Mouse (Mus musculus): ENCODE measurements around the gene Gm6899.

Gene Gm6899

GRCm38 (mm10) chr11:26593061-26594059, at the start of gene Gm6899, which contains the start of gene Vrk2:
Gm6899 (plus strand) TSS chr11:26593241.
Vrk2 (minus strand) TSS chr11:26593999.
- DNase-seq (ENCODE audit: low spot score in 2 of 2): peak in 1 of 2 experiments; percentile 21

- DNase-seq (ENCODE audit: low spot score in 2 of 2): no peak
Observed at GRCm38 (mm10) chr11:26551551-26551950, 41.5 kb upstream of the Gm6899 start.

DNA sequence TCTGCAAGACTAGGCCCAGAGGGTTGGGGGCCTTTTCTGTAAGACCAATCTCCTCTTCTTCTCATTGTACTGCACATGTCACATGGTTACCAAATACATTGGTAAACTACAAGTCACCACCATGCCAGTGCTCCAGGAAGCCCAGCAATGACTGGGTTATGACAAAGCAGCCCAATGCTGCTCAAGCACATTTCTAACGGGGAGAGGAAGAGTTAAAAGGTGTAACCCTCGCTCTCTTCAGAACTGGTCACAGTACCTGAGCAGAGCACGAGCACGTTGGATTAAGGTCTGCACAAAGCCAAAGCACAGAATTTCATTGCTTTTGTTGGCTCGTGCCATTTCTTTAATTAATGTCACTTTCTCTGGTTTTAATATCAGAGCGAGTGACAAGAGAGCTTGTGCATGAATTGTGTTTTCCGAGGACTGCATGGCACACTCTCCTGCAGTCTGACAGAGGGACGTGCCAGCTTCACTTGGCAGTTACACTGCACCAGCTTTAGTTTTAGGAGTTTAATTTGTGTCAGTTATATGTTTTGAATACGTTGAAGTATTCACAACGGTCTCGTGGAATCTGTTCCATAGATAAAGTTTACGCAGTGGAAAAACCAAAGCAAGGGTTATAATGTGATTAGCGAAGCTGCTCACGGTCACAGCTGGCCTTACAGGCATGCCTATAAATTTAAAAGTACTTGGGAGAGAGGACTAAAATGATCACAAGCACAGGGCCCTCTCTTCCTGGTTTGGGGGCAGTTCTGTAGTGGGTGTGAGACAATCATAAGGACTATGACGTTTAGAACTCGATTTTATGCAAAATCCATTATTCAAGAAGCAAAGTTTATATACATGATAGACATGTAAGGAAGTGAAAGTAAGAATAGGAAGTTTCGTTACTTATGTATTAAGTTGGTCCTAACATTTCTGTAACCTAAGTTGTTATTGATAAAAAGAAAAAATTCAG, 7.4 kb upstream of the Gm6899 start:
- no peak for DNase-seq (ENCODE audit: low spot score in 2 of 2)

DNA sequence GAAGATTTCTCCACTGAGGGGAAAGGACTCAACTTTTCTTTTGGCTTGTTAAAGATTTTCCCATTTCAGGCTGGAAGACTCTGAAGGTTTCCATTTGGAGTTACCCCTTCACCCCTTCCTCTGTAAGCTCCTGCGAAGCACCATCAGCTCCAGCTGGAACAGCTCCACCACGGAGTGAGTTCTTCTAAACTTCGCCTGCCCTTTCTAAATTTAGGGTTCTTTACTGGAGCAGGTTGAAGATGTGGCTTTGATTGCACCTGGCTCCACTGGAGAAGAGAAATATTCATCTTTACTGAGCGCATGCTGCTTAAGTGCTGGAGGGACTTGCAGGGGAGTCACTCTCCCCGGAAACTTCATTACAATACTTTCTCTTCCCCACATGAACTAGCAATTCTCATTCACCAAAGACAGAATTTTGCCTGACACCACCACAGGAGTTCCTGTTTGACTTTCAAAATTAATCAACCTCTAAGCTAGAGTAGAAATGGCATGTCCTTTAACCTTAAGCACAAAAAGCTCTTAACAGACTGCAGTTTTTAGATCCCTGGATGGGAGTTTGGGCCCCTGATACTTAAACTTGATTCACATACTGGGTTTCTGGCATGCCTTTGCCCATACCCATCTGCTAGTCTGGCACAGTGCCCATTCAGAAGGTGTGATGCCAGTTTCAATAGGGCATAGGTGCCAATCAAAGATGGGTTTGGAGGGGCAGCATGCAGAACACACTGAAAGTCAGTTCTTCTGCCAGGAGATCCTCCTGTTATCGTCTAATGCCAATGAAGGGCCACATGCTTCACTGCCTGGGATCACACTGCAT, 6.5 kb upstream of the Gm6899 start:
- no peak for DNase-seq (ENCODE audit: low spot score in 2 of 2)

GRCm38 (mm10) chr11:26587184-26587524, 5.9 kb upstream of the Gm6899 start:
- no peak for DNase-seq (ENCODE audit: low spot score in 2 of 2)

- no peak for DNase-seq (ENCODE audit: low spot score in 2 of 2)
Observed at GRCm38 (mm10) chr11:26592395-26593053, 517 bp upstream of the Gm6899 start.

DNA sequence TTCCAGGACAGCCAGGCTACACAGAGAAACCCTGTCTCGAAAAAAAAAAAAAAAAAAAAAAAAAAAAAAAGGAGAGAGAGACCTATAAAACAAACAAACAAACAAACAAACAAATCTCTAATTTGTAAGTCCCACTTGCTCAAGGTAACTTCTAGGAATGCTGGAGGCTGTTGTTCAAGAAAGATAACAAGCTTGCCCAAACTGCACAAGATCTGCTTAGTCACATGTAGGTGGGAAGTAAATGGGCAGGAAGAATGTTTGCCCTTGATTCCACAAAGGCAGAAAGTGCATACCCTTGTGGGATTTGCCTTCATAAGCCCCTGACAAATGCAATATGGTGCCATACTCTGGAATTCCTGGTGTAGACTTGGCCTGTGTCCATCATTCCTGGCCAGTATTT, 1.4 kb downstream of the Gm6899 start:
- no peak for DNase-seq (ENCODE audit: low spot score in 2 of 2)

DNA sequence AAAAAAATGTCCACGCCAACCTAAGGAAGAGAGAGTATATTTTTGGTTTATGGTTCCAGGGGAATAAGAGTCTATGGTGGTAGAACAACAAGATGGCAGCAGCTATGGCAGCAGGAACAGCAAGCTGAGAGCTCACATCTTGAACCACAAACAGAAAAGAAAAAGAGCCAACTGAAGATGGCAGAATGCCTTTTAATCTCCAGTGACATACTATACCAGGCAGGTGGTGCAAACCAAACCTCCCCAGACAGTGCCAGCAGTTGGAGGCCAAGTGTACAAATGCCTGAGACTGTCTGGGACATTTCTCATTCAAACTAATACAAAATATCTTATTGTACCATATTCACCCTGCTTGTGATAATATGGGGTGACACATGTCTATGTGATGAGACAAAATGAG, 3.1 kb downstream of the Gm6899 start:
- DNase-seq (ENCODE audit: low spot score in 2 of 2): no peak

DNA sequence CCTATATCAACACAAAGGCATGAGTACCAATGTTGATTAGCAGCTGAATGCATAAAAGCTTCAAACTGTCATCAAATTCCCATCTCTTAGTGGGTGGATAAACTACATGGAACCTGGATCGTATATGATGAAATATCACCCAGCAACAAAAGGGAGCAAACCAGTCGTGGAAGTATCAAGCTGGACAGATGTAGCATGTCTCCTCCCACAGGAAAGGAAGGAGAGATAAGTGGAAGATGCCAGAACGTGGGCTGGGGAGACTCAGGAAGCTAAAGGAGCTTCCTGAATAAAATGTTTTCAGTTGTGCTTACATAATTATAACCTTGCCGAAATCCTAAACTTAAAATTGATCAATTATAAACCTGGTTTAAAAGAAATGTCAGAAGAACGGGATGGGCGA, 4.1 kb downstream of the Gm6899 start:
- no peak for DNase-seq (ENCODE audit: low spot score in 2 of 2)

DNA sequence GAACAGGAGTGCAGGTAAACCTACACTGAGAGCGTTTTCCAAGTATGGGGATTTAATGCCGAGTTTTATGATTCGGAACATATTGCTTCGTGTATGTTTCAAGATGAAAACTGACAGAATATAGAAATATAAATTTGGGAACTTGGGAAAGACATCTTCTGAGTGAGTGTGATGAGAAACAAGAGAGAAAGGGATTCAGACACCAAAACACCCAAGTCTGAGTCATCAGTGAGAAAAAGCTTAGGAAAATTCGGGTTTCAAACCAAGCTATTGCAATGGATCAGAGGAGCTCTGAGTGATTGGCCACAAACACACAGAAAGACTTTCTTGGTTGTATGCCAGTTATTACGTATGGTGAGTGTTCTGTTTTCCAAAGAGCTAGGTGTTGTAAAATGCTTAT, 4.7 kb downstream of the Gm6899 start:
- DNase-seq (ENCODE audit: low spot score in 2 of 2): no peak

DNA sequence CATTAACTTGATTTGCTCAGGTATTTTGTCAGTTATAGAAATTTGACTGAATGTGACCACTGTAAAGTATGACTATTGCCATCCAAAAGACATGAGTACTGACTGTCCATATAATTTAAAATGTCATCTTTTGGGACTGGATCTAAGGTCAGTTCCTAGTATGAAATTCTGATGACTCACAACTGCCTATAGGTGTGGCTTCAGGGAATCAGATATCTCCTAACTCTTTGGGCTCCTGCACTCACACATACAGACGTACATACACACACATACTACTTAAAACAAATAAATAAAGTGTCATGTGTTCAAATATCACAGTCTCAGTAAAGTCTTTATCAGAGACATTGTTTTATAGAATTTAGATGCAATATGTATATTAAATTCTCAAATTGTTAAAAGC, 5.8 kb downstream of the Gm6899 start:
- DNase-seq (ENCODE audit: low spot score in 2 of 2): no peak

DNA sequence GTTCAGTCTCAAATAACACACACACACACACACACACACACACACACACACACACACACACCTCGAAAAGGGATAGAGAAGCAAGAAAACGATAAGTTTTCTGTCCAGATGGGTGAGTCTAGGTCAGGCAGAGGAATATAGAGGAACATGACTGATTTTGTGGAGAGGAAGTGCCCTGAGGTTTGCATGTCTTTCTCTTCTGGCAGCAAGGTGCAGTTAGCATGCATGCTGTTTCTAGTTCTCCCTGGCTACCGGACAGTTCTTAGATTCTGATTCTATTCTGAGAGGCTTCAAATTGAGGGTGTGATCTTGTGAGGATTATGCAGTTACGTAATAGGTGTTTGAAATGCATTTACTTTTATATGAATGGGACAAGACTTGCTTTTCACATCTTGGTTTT, 7.7 kb downstream of the Gm6899 start:
- no peak for DNase-seq (ENCODE audit: low spot score in 2 of 2)

GRCm38 (mm10) chr11:26601571-26602175, 8.6 kb downstream of the Gm6899 start:
- DNase-seq (ENCODE audit: low spot score in 2 of 2): no peak

DNA sequence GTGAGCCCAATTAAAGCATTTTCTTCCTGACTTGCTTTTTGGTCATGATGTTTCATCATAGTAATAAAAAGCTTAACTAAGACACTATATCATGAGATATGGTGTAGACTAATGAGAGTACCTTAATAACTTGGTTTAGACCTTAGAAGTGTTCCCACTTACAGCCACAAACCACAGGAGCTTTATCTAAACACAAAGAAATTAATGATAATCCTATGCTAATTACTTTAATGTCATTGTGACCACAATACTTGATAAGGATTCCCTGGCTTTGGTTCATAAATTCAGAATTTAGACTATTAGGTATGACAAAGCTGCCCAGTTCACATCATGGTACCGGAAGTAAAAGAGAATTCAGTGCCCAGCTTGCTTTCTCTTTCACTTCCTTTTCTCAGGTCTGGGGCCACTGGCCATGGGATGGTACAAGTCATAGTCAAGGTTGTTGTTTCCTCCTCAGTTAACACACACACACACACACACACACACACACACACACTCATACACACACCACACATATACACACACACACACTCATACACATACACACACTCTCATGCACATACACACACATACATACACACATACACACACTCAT, 11.1 kb downstream of the Gm6899 start:
- no peak for DNase-seq (ENCODE audit: low spot score in 2 of 2)

- peak; percentile 64 to 65 for DNase-seq (ENCODE audit: low spot score in 2 of 2)
Observed at GRCm38 (mm10) chr11:26608795-26609194, 15.8 kb downstream of the Gm6899 start.

DNA sequence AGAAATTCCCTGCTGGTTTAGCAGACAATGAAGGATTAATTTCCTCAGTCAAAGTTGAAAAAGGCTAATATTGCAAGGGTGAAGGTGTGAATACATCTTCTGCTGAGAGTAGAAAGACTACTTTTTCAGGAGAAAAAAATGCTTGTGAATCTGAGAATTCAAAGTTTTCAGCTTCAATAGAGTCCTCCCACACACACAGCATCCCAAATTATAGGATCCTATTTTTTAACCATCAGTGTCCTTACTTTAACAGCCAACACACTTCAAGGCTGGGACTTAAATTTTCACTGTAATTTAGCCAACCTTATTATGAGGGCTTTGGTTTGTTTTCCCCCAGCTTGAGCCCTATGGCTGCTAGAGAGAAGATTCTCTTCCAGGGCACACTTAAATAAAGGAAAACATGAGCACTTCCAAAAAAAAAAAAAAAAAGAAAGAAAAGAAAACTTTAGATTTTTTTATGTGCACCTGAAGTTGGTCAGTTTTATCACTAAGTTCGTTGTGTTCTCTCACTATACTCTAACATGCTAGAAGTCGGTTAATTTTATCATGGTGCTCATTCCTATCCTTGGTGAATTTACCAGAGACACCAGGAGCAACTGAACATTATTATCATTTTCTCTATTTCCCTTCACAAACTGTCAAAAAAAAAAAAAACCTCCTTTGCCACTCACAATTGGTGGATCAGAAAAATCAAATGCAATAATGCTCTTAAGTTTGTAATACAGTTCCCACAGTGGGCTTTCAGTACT, 25.6 kb downstream of the Gm6899 start:
- no peak for DNase-seq (ENCODE audit: low spot score in 2 of 2)

- no peak for DNase-seq (ENCODE audit: low spot score in 2 of 2)
Observed at GRCm38 (mm10) chr11:26622727-26623126, 29.7 kb downstream of the Gm6899 start.

GRCm38 (mm10) chr11:26636239-26636638, 43.2 kb downstream of the Gm6899 start:
- DNase-seq (ENCODE audit: low spot score in 2 of 2): no peak

GRCm38 (mm10) chr11:26640314-26640785, 47.3 kb downstream of the Gm6899 start:
- no peak for DNase-seq (ENCODE audit: low spot score in 2 of 2)
